Mouse (Mus musculus): Measurements from ENCODE around the gene Bcl9. TPM values are rescaled to one million over a fixed set of nuclear protein-coding genes. Genes with fewer than 3 reads are reported as not detected.

Gene Bcl9
- polyA plus RNA-seq, 1 experiment from 2014 or later: 111 TPM

DNA sequence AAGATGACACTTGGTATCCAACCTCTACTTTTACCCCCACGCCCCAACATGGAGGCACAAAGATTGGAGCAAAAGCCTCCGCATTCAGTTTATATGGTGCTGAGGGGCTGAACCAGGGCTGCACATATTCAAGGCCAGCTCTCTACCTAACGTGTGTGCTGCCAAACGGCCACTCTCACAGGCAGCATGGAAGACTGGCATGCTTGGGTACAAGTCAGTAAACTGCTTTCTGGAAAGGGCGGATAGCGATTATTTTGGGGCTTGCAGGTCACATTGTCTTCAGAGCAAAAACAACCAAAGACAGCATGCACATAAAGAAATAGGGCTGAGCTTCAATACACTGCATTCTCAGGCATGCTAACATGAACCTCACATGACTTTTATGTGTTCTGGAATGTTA, 44.8 kb downstream of the Bcl9 start:
- Histone ChIP-seq H3K9ac (replicated peaks) (no peak overlapping the region), H3K4me1 (peaks cover 30% of the 10 kb centered on the region), H3K4me3 (no peak overlapping the region), H3K9me3 (no peaks in the 10 kb centered on the region), H3K27ac (replicated peaks) (no peak overlapping the region), H3K4me2 (replicated peaks) (no peak overlapping the region), H3K36me3 (no peaks in the 10 kb centered on the region), H3K27me3 (no peaks in the 10 kb centered on the region)
- WGBS: 82% methylated on average over 6 of the region's 6 CpGs
- no peak for ATAC-seq (replicated peaks)

DNA sequence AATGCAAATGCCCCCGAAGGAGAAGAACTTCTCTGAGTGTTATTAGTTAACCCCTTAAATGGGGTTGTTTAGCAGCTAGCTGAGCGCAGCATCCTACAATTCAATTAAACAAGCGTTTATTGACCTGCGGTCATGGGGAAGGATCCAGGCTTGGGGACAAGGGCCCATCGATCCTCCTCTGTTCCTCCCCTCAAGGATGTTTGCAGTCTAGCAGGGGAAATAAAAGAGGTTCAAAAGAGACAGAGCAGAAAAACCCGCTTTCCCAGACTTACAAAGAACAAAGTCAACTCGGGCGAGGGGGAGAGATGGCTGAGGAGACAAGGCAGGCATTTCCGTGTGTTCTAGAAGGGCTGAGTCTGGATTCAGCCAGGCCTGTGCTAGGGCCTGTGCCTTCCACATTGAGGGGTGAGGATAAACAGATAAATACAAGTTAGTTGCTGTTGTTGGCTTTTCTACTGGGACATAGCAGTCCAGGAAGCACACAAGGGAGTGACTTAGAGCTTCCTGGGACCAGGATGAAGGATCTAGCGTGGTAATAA, 55.0 kb downstream of the Bcl9 start:
- H3K27ac ChIP-seq (replicated peaks): no peak overlapping the region; the same call in 1 of the 2 replicates
- no peak for ATAC-seq (replicated peaks)
- no peak overlapping the region for H3K4me3 ChIP-seq
- WGBS: 23% methylated on average over 10 of the region's 10 CpGs
- H3K36me3 ChIP-seq: no peaks in the 10 kb centered on the region
- no peaks in the 10 kb centered on the region for H3K9me3 ChIP-seq
- H3K4me1 ChIP-seq: peaks cover 13% of the 10 kb centered on the region
- no peaks in the 10 kb centered on the region for H3K27me3 ChIP-seq
- H3K4me2 ChIP-seq (replicated peaks): no peak overlapping the region
- no peak overlapping the region for H3K9ac ChIP-seq (replicated peaks)

GRCm38 (mm10) chr3:97241826-97242225, 55.9 kb downstream of the Bcl9 start:
- 50% methylated on average over 6 of the region's 6 CpGs for WGBS
- Histone ChIP-seq H3K27me3 (no peaks in the 10 kb centered on the region), H3K9ac (replicated peaks) (no peak overlapping the region), H3K36me3 (no peaks in the 10 kb centered on the region), H3K27ac (replicated peaks) (no peak overlapping the region), H3K9me3 (no peaks in the 10 kb centered on the region), H3K4me2 (replicated peaks) (no peak overlapping the region), H3K4me3 (no peak overlapping the region), H3K4me1 (peaks cover 13% of the 10 kb centered on the region)
- no peak for ATAC-seq (replicated peaks)

GRCm38 (mm10) chr3:97239793-97240192, 57.9 kb downstream of the Bcl9 start:
- no peak overlapping the region for H3K4me3 ChIP-seq
- 85% methylated on average over 6 of the region's 6 CpGs for WGBS

GRCm38 (mm10) chr3:97239316-97239715, 58.4 kb downstream of the Bcl9 start:
- Histone ChIP-seq H3K4me3 (no peak overlapping the region), H3K9me3 (no peaks in the 10 kb centered on the region), H3K4me2 (replicated peaks) (no peak overlapping the region), H3K27ac (replicated peaks) (no peak overlapping the region), H3K27me3 (no peaks in the 10 kb centered on the region), H3K36me3 (no peaks in the 10 kb centered on the region), H3K4me1 (peaks cover 13% of the 10 kb centered on the region), H3K9ac (replicated peaks) (no peak overlapping the region)
- WGBS: 79% methylated on average over 5 of the region's 5 CpGs
- no peak for ATAC-seq (replicated peaks)

More at GRCm38 (mm10) chr3:97239793-97240192, 57.9 kb downstream of the Bcl9 start:
- ATAC-seq (replicated peaks): no peak
- no peaks in the 10 kb centered on the region for H3K36me3 ChIP-seq
- H3K9me3 ChIP-seq: no peaks in the 10 kb centered on the region
- no peak overlapping the region for H3K27ac ChIP-seq (replicated peaks)
- no peak overlapping the region for H3K9ac ChIP-seq (replicated peaks)
- peaks cover 13% of the 10 kb centered on the region for H3K4me1 ChIP-seq
- H3K4me2 ChIP-seq (replicated peaks): no peak overlapping the region
- H3K27me3 ChIP-seq: no peaks in the 10 kb centered on the region

DNA sequence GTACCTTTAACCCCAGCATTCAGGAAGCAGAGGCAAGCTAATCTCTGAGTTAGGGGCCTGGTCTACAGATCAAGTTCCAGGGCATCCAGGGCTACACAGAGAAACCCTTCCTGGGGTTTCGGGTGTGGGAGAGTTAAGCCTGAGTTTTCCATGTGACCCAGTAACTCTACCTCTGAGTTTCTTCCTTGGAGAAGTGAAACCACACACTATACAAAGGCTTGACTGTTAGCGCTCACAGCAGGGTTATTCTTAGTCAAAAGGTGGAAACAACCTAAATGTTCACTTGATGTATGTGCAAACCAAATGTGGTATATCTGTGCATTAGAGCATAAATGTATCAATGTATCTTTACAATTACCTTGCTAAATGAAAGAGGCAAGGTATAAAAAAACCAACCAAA, 59.2 kb downstream of the Bcl9 start:
- ATAC-seq (replicated peaks): no peak
- Histone ChIP-seq H3K4me1 (peaks cover 13% of the 10 kb centered on the region), H3K4me2 (replicated peaks) (no peak overlapping the region), H3K9me3 (no peaks in the 10 kb centered on the region), H3K4me3 (no peak overlapping the region), H3K27ac (replicated peaks) (no peak overlapping the region), H3K27me3 (no peaks in the 10 kb centered on the region), H3K36me3 (no peaks in the 10 kb centered on the region), H3K9ac (replicated peaks) (no peak overlapping the region)
- 82% methylated on average over 2 of the region's 2 CpGs for WGBS

DNA sequence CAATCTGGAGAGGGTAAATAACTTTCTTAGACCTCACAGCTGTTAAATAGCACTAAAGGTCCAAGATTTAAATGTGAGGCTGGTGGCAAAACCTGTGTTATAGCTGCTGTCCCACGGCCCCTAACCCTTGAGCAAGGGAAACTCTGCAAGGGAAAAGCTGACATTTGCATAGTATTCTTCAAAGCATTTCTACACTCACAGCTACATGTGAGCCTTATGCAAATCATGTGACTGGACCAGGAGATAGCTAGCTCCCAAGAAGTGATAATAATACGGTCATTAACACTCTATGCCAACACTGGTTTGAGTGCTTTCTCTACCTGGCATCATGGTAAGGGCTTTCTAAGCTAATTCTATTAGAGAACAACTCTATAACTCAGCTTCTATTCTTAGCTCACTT, 60.3 kb downstream of the Bcl9 start:
- WGBS: 94% methylated on average over 2 of the region's 2 CpGs
- ATAC-seq (replicated peaks): no peak
- no peaks in the 10 kb centered on the region for H3K27me3 ChIP-seq

DNA sequence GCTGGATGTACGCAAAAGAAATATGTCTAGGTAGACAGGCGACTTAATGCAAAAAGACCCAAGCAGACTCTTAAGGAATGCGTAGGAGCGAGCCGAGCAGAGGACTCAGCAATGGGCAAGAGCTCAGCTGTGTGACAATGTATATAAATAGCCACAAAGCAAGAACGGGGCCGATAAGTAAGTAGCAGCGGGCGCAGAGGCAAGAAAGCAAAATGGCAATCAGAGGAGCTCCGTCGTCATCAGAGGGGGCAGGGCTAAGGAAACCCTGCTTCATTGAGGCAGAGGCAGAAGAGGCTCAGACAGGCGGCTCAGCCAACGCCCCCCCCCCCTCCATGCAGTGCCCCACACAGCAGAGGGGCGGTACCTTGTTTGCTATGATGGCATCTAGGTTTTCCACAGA, 62.9 kb downstream of the Bcl9 start:
- no peak overlapping the region for H3K27ac ChIP-seq (replicated peaks)
- no peaks in the 10 kb centered on the region for H3K36me3 ChIP-seq
- no peak overlapping the region for H3K9ac ChIP-seq (replicated peaks)
- no peaks in the 10 kb centered on the region for H3K4me1 ChIP-seq
- WGBS: 84% methylated on average over 14 of the region's 14 CpGs
- H3K4me2 ChIP-seq (replicated peaks): no peak overlapping the region
- H3K27me3 ChIP-seq: no peaks in the 10 kb centered on the region
- H3K9me3 ChIP-seq: no peaks in the 10 kb centered on the region
- ATAC-seq (replicated peaks): peak; percentile 33; the same call in 1 of the 2 replicates
- no peak overlapping the region for H3K4me3 ChIP-seq

More for the DNA sequence above, 60.3 kb downstream of the Bcl9 start:
- H3K4me3 ChIP-seq: no peak overlapping the region
- no peak overlapping the region for H3K9ac ChIP-seq (replicated peaks)
- no peak overlapping the region for H3K4me2 ChIP-seq (replicated peaks)
- H3K9me3 ChIP-seq: no peaks in the 10 kb centered on the region
- peaks cover 6% of the 10 kb centered on the region for H3K4me1 ChIP-seq
- H3K27ac ChIP-seq (replicated peaks): no peak overlapping the region
- H3K36me3 ChIP-seq: no peaks in the 10 kb centered on the region

- no peaks in the 10 kb centered on the region for H3K9me3 ChIP-seq
- no peak for ATAC-seq (replicated peaks)
- no peak overlapping the region for H3K4me3 ChIP-seq
- WGBS: 88% methylated on average over 3 of the region's 3 CpGs
- H3K9ac ChIP-seq (replicated peaks): no peak overlapping the region
- no peaks in the 10 kb centered on the region for H3K27me3 ChIP-seq
- H3K4me1 ChIP-seq: peaks cover 9% of the 10 kb centered on the region
- no peak overlapping the region for H3K4me2 ChIP-seq (replicated peaks)
- H3K27ac ChIP-seq (replicated peaks): no peak overlapping the region
- no peaks in the 10 kb centered on the region for H3K36me3 ChIP-seq
Measured at GRCm38 (mm10) chr3:97232328-97232727, 65.4 kb downstream of the Bcl9 start.

- no peak for ATAC-seq (replicated peaks)
- Histone ChIP-seq H3K4me3 (no peak overlapping the region), H3K36me3 (no peaks in the 10 kb centered on the region), H3K9me3 (no peaks in the 10 kb centered on the region), H3K9ac (replicated peaks) (no peak overlapping the region), H3K4me1 (peaks cover 9% of the 10 kb centered on the region), H3K27ac (replicated peaks) (no peak overlapping the region), H3K27me3 (no peaks in the 10 kb centered on the region), H3K4me2 (replicated peaks) (no peak overlapping the region)
- WGBS: 89% methylated on average over 9 of the region's 9 CpGs
Measured at GRCm38 (mm10) chr3:97231857-97232256, 65.9 kb downstream of the Bcl9 start.

- no peaks in the 10 kb centered on the region for H3K36me3 ChIP-seq
- no peaks in the 10 kb centered on the region for H3K9me3 ChIP-seq
- no peak overlapping the region for H3K9ac ChIP-seq (replicated peaks)
- no peak for ATAC-seq (replicated peaks)
- H3K4me1 ChIP-seq: peaks cover 18% of the 10 kb centered on the region
- 97% methylated on average over 5 of the region's 5 CpGs for WGBS
- no peaks in the 10 kb centered on the region for H3K27me3 ChIP-seq
- no peak overlapping the region for H3K27ac ChIP-seq (replicated peaks)
- no peak overlapping the region for H3K4me2 ChIP-seq (replicated peaks)
- no peak overlapping the region for H3K4me3 ChIP-seq
Measured at GRCm38 (mm10) chr3:97230631-97231404, 66.9 kb downstream of the Bcl9 start.

DNA sequence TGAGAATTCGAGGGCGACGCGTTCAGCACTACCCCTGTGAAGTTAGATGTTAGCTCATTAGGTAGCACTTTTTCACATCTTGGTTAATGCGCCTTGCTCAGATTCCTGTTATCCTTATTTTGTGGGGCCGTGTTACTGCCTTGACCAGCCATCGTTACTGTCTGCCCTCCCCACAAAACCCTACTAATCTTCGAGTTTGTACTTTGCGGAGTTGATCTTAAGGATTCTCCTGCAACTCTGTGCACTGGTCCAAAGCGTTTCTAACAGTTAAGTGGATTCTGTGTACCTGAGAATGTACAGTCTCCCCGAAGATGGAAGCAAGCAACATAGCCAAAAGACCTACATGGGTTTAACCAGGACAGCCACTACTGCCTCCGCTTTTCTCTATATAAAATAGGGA, 69.3 kb downstream of the Bcl9 start:
- WGBS: 10% methylated on average over 12 of the region's 12 CpGs
- peak overlapping the region; percentile 62 for H3K4me2 ChIP-seq (replicated peaks)
- H3K4me1 ChIP-seq: peaks cover 39% of the 10 kb centered on the region
- H3K4me3 ChIP-seq: peak overlapping the region; percentile 57
- peak overlapping the region; percentile 85; the same call in 1 of the 2 replicates for H3K27ac ChIP-seq (replicated peaks)
- no peak for ATAC-seq (replicated peaks)
- H3K36me3 ChIP-seq: no peaks in the 10 kb centered on the region
- H3K9ac ChIP-seq (replicated peaks): peak overlapping the region; percentile 71
- H3K27me3 ChIP-seq: no peaks in the 10 kb centered on the region
- no peaks in the 10 kb centered on the region for H3K9me3 ChIP-seq

Measured in forebrain, embryonic 15.5 days (tissue).